Mouse (Mus musculus): Measurements from ENCODE around the gene Mterf1a. TPM values are rescaled to one million over a fixed set of nuclear protein-coding genes. Genes with fewer than 3 reads are reported as not detected.

The Mterf1a gene
- polyA plus RNA-seq (2015; fragmentation: Illumina TruSeq; extraction: RNeasy Lipid Tissue Mini Kit (QIAGEN cat#74804); ENCODE audit: insufficient read depth, low read depth, low replicate concordance) = 1.4 TPM

GRCm38 (mm10) chr5:3893459-3894293, at the start of gene Mterf1a:
Gene Mterf1a, minus strand, starts transcription at chr5:3893933.

GRCm38 (mm10) chr5:3927801-3928689, 34.3 kb upstream of the Mterf1a start, which contains the start of gene Akap9:
Gene Akap9, plus strand, starts transcription at chr5:3928054.

GRCm38 (mm10) chr5:3845026-3845425, 48.7 kb downstream of the Mterf1a start, which contains the start of gene Lrrd1:
Gene Lrrd1, plus strand, starts transcription at chr5:3845173.

Other genes with a start within 250 kb of the Mterf1a start
- not detected for gene Tmbim7, start 242.8 kb downstream of the Mterf1a start, polyA plus RNA-seq (2015; fragmentation: Illumina TruSeq; extraction: RNeasy Lipid Tissue Mini Kit (QIAGEN cat#74804); ENCODE audit: insufficient read depth, low read depth, low replicate concordance)
- 14.2 TPM for gene Gatad1, start 236.7 kb downstream of the Mterf1a start, polyA plus RNA-seq (2015; fragmentation: Illumina TruSeq; extraction: RNeasy Lipid Tissue Mini Kit (QIAGEN cat#74804); ENCODE audit: insufficient read depth, low read depth, low replicate concordance)
- gene Ankib1, start 91.0 kb downstream of the Mterf1a start, polyA plus RNA-seq (2015; fragmentation: Illumina TruSeq; extraction: RNeasy Lipid Tissue Mini Kit (QIAGEN cat#74804); ENCODE audit: insufficient read depth, low read depth, low replicate concordance) = 3.3 TPM
- gene Krit1, start 90.7 kb downstream of the Mterf1a start, polyA plus RNA-seq (2015; fragmentation: Illumina TruSeq; extraction: RNeasy Lipid Tissue Mini Kit (QIAGEN cat#74804); ENCODE audit: insufficient read depth, low read depth, low replicate concordance) = 9.4 TPM
- not detected for gene Lrrd1, start 48.8 kb downstream of the Mterf1a start, polyA plus RNA-seq (2015; fragmentation: Illumina TruSeq; extraction: RNeasy Lipid Tissue Mini Kit (QIAGEN cat#74804); ENCODE audit: insufficient read depth, low read depth, low replicate concordance)
- gene Akap9, start 34.1 kb upstream of the Mterf1a start, polyA plus RNA-seq (2015; fragmentation: Illumina TruSeq; extraction: RNeasy Lipid Tissue Mini Kit (QIAGEN cat#74804); ENCODE audit: insufficient read depth, low read depth, low replicate concordance) = 7.4 TPM
- gene Cyp51, start 210.8 kb upstream of the Mterf1a start, polyA plus RNA-seq (2015; fragmentation: Illumina TruSeq; extraction: RNeasy Lipid Tissue Mini Kit (QIAGEN cat#74804); ENCODE audit: insufficient read depth, low read depth, low replicate concordance) = 1.9 TPM